Mouse (Mus musculus) megakaryocyte, embryonic 14.5 days (primary cell): ENCODE data around the gene Ecel1.

Experiments used
- FLI1 ChIP-seq: IDR thresholded peaks from 2 replicates; pipeline ENCODE4 v1.6.1; 2012; ENCODE audit warnings: low read length, inconsistent platforms, mixed read lengths
- GATA1 ChIP-seq: IDR thresholded peaks from 3 replicates; pipeline ENCODE4 v1.6.1; 2012; ENCODE audit warnings: mixed read lengths, low read length, inconsistent platforms, borderline replicate concordance

DNA sequence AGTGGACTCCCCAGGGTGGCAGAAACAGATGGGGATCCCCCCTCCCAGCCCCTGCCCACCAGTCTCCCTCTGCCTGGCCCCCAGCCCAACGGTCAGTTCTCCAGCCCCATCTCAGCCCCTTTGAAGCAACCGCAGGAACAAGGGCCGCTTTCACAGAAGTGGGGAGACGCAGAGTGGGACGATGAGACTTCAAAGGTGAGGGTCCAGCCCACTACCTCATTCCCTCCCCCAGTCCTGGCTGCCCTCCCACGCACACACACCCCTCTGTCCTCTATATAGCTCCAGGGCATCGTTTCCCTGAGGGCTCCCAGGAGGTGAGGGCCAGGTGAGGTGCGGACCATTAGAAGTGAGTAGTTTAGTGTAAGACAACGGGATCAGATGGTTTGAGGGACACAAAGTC is 26.7 kb upstream of the Ecel1 start, which contains the start of gene Prss56:
- TF ChIP-seq FLI1 (no peak), GATA1 (no peak)
